Mouse (Mus musculus): ENCODE measurements around the gene Wfdc3. TPM values are rescaled to one million over a fixed set of nuclear protein-coding genes. Genes with fewer than 3 reads are reported as not detected.

Gene Wfdc3
- polyA plus RNA-seq, 1 experiment from 2014 or later: 1.8 TPM

GRCm38 (mm10) chr2:164757841-164758240, 12.1 kb upstream of the Wfdc3 start:
- Histone ChIP-seq H3K27me3 (replicated peaks) (no peaks in the 10 kb centered on the region), H3K4me2 (replicated peaks) (no peak overlapping the region), H3K4me1 (replicated peaks) (no peaks in the 10 kb centered on the region), H3K27ac (no peak overlapping the region), H3K4me3 (replicated peaks) (no peak overlapping the region), H3K9ac (no peak overlapping the region), H3K9me3 (no peaks in the 10 kb centered on the region), H3K36me3 (peaks cover 71% of the 10 kb centered on the region)
- WGBS: 93% methylated on average over 11 of the region's 11 CpGs
- no peak for ATAC-seq

- Histone ChIP-seq H3K36me3 (peaks cover 54% of the 10 kb centered on the region), H3K4me2 (replicated peaks) (no peak overlapping the region), H3K9ac (no peak overlapping the region), H3K27ac (no peak overlapping the region), H3K27me3 (replicated peaks) (no peaks in the 10 kb centered on the region), H3K4me1 (replicated peaks) (no peaks in the 10 kb centered on the region), H3K4me3 (replicated peaks) (no peak overlapping the region), H3K9me3 (no peaks in the 10 kb centered on the region)
- WGBS: 84% methylated on average over 2 of the region's 2 CpGs
- no peak for ATAC-seq
Measured at GRCm38 (mm10) chr2:164754800-164755199, 9.1 kb upstream of the Wfdc3 start.

GRCm38 (mm10) chr2:164754105-164754504, 8.4 kb upstream of the Wfdc3 start:
- H3K4me1 ChIP-seq (replicated peaks): no peaks in the 10 kb centered on the region
- H3K9ac ChIP-seq: no peak overlapping the region
- no peak for ATAC-seq
- H3K4me3 ChIP-seq (replicated peaks): no peak overlapping the region
- peaks cover 50% of the 10 kb centered on the region for H3K36me3 ChIP-seq
- WGBS: 77% methylated on average over 11 of the region's 11 CpGs
- no peak overlapping the region for H3K4me2 ChIP-seq (replicated peaks)
- H3K9me3 ChIP-seq: no peaks in the 10 kb centered on the region
- H3K27me3 ChIP-seq (replicated peaks): no peaks in the 10 kb centered on the region
- no peak overlapping the region for H3K27ac ChIP-seq

GRCm38 (mm10) chr2:164752454-164752853, 6.7 kb upstream of the Wfdc3 start:
- Histone ChIP-seq H3K36me3 (peaks cover 43% of the 10 kb centered on the region), H3K27ac (no peak overlapping the region)

GRCm38 (mm10) chr2:164748991-164749390, 3.3 kb upstream of the Wfdc3 start:
- H3K4me2 ChIP-seq (replicated peaks): no peak overlapping the region
- H3K9me3 ChIP-seq: no peaks in the 10 kb centered on the region
- H3K36me3 ChIP-seq: peaks cover 12% of the 10 kb centered on the region
- H3K27me3 ChIP-seq (replicated peaks): no peaks in the 10 kb centered on the region
- no peak overlapping the region for H3K27ac ChIP-seq
- no peak overlapping the region for H3K4me3 ChIP-seq (replicated peaks)
- no peak overlapping the region for H3K9ac ChIP-seq
- H3K4me1 ChIP-seq (replicated peaks): peaks cover 16% of the 10 kb centered on the region
- ATAC-seq: no peak
- 88% methylated on average over 6 of the region's 6 CpGs for WGBS

More at GRCm38 (mm10) chr2:164752454-164752853, 6.7 kb upstream of the Wfdc3 start:
- 88% methylated on average over 2 of the region's 2 CpGs for WGBS
- Histone ChIP-seq H3K27me3 (replicated peaks) (no peaks in the 10 kb centered on the region), H3K4me1 (replicated peaks) (0 out of 2 replicates have a peak, but pooled peaks cover 1% of the 10 kb centered on the region), H3K4me3 (replicated peaks) (no peak overlapping the region), H3K4me2 (replicated peaks) (no peak overlapping the region), H3K9me3 (no peaks in the 10 kb centered on the region), H3K9ac (no peak overlapping the region)
- no peak for ATAC-seq

GRCm38 (mm10) chr2:164748191-164748590, 2.5 kb upstream of the Wfdc3 start:
- H3K4me3 ChIP-seq (replicated peaks): no peak overlapping the region
- H3K9ac ChIP-seq: no peak overlapping the region
- peaks cover 6% of the 10 kb centered on the region; the same call in 1 of the 2 replicates for H3K36me3 ChIP-seq
- H3K27me3 ChIP-seq (replicated peaks): no peaks in the 10 kb centered on the region
- no peaks in the 10 kb centered on the region for H3K9me3 ChIP-seq
- H3K27ac ChIP-seq: no peak overlapping the region
- WGBS: 88% methylated on average over 4 of the region's 4 CpGs
- no peak overlapping the region for H3K4me2 ChIP-seq (replicated peaks)
- peaks cover 16% of the 10 kb centered on the region for H3K4me1 ChIP-seq (replicated peaks)
- no peak for ATAC-seq

GRCm38 (mm10) chr2:164746693-164747092, 962 bp upstream of the Wfdc3 start:
- Histone ChIP-seq H3K4me1 (replicated peaks) (peaks cover 16% of the 10 kb centered on the region), H3K4me3 (replicated peaks) (peak overlapping the region; percentile 84), H3K36me3 (peaks cover 4% of the 10 kb centered on the region; the same call in 1 of the 2 replicates), H3K9ac (peak overlapping the region; percentile 90), H3K27ac (no peak overlapping the region), H3K9me3 (no peaks in the 10 kb centered on the region), H3K4me2 (replicated peaks) (peak overlapping the region; percentile 66), H3K27me3 (replicated peaks) (no peaks in the 10 kb centered on the region)
- 41% methylated on average over 8 of the region's 8 CpGs for WGBS
- no peak for ATAC-seq

GRCm38 (mm10) chr2:164744987-164745386, 744 bp downstream of the Wfdc3 start:
- 68% methylated on average over 13 of the region's 13 CpGs for WGBS
- H3K9ac ChIP-seq: peak overlapping the region; percentile 90; the same call in 1 of the 2 replicates
- H3K27ac ChIP-seq: no peak overlapping the region
- 0 out of 2 replicates have a peak, but pooled peaks cover 4% of the 10 kb centered on the region for H3K36me3 ChIP-seq
- H3K4me3 ChIP-seq (replicated peaks): peak overlapping the region; percentile 84
- H3K4me2 ChIP-seq (replicated peaks): peak overlapping the region; percentile 66
- ATAC-seq: no peak
- H3K4me1 ChIP-seq (replicated peaks): peaks cover 16% of the 10 kb centered on the region
- H3K27me3 ChIP-seq (replicated peaks): no peaks in the 10 kb centered on the region
- H3K9me3 ChIP-seq: no peaks in the 10 kb centered on the region

GRCm38 (mm10) chr2:164739876-164740275, 5.9 kb downstream of the Wfdc3 start:
- Histone ChIP-seq H3K36me3 (no peaks in the 10 kb centered on the region), H3K27ac (no peak overlapping the region), H3K4me2 (replicated peaks) (no peak overlapping the region), H3K9ac (no peak overlapping the region), H3K27me3 (replicated peaks) (no peaks in the 10 kb centered on the region), H3K4me1 (replicated peaks) (0 out of 2 replicates have a peak, but pooled peaks cover under 1% of the 10 kb centered on the region), H3K9me3 (no peaks in the 10 kb centered on the region), H3K4me3 (replicated peaks) (no peak overlapping the region)
- no peak for ATAC-seq
- WGBS: 57% methylated on average over 7 of the region's 7 CpGs

- Histone ChIP-seq H3K9me3 (no peaks in the 10 kb centered on the region), H3K9ac (no peak overlapping the region), H3K27ac (peak overlapping the region; percentile 66), H3K4me2 (replicated peaks) (no peak overlapping the region), H3K4me1 (replicated peaks) (peaks cover 11% of the 10 kb centered on the region), H3K27me3 (replicated peaks) (no peaks in the 10 kb centered on the region), H3K36me3 (no peaks in the 10 kb centered on the region), H3K4me3 (replicated peaks) (no peak overlapping the region)
- 55% methylated on average over 3 of the region's 3 CpGs for WGBS
- ATAC-seq: peak; percentile 96
Measured at GRCm38 (mm10) chr2:164737377-164738090, 8.2 kb downstream of the Wfdc3 start.

GRCm38 (mm10) chr2:164735446-164735845, 10.3 kb downstream of the Wfdc3 start:
- H3K27me3 ChIP-seq (replicated peaks): no peaks in the 10 kb centered on the region
- H3K9ac ChIP-seq: no peak overlapping the region
- no peak overlapping the region for H3K4me3 ChIP-seq (replicated peaks)
- no peaks in the 10 kb centered on the region for H3K9me3 ChIP-seq
- no peak overlapping the region for H3K27ac ChIP-seq
- WGBS: 76% methylated on average over 5 of the region's 5 CpGs
- peaks cover 13% of the 10 kb centered on the region for H3K4me1 ChIP-seq (replicated peaks)
- no peak overlapping the region for H3K4me2 ChIP-seq (replicated peaks)
- no peaks in the 10 kb centered on the region for H3K36me3 ChIP-seq
- ATAC-seq: no peak

- Histone ChIP-seq H3K9ac (no peak overlapping the region), H3K4me3 (replicated peaks) (no peak overlapping the region), H3K27ac (no peak overlapping the region), H3K4me2 (replicated peaks) (no peak overlapping the region), H3K36me3 (no peaks in the 10 kb centered on the region), H3K27me3 (replicated peaks) (no peaks in the 10 kb centered on the region), H3K9me3 (no peaks in the 10 kb centered on the region), H3K4me1 (replicated peaks) (peaks cover 13% of the 10 kb centered on the region)
- 59% methylated on average over 5 of the region's 5 CpGs for WGBS
- no peak for ATAC-seq
Measured at GRCm38 (mm10) chr2:164734839-164735238, 10.9 kb downstream of the Wfdc3 start.

- H3K27ac ChIP-seq: no peak overlapping the region
- no peak for ATAC-seq
- H3K27me3 ChIP-seq (replicated peaks): no peaks in the 10 kb centered on the region
- WGBS: 40% methylated on average over 2 of the region's 2 CpGs
- H3K36me3 ChIP-seq: no peaks in the 10 kb centered on the region
- H3K9ac ChIP-seq: no peak overlapping the region
- no peak overlapping the region for H3K4me3 ChIP-seq (replicated peaks)
- H3K4me1 ChIP-seq (replicated peaks): peaks cover 13% of the 10 kb centered on the region
- no peak overlapping the region for H3K4me2 ChIP-seq (replicated peaks)
- no peaks in the 10 kb centered on the region for H3K9me3 ChIP-seq
Measured at GRCm38 (mm10) chr2:164733259-164733658, 12.5 kb downstream of the Wfdc3 start.

Measured in intestine, embryonic 15.5 days (tissue).